In genomic region chr3:131914372-131914771, GRCm38 (mm10) we compare ENCODE assay signal across 18 mouse cellular contexts.
DNase-seq lines count a peak whose midpoint lies in the region; ATAC-seq and TF ChIP-seq lines count a peak whose summit lies in the region.
"Had no signal": no experiment of that assay in that cellular context is flagged by ENCODE, and none has a peak within 500 bp of the region (broad histone marks: within the 10 kb centered on the region; RNA-seq: fewer than 3 reads in every experiment).

No protein-coding gene starts in this region.

- H3K9me3 ChIP-seq in hindbrain, postnatal 0 days (ENCODE audit: low read length): no peaks in the 10 kb centered on the region
- peaks cover 4% of the 10 kb centered on the region; the same call in 1 of the 2 replicates for H3K9me3 ChIP-seq in hindbrain, embryonic 13.5 days
- no peaks in the 10 kb centered on the region for H3K9me3 ChIP-seq in midbrain, postnatal 0 days (ENCODE audit: low read length)
- 0 out of 2 replicates have a peak, but pooled peaks cover 3% of the 10 kb centered on the region for H3K9me3 ChIP-seq in midbrain, embryonic 10.5 days (replicated peaks)
- H3K9me3 ChIP-seq: embryonic facial prominence, embryonic 10.5 days; forebrain, embryonic 15.5 days; heart, embryonic 15.5 days had no signal

- H3K4me2 ChIP-seq in hindbrain, postnatal 0 days (ENCODE audit: low read depth, low read length): no peak overlapping the region
- H3K4me2 ChIP-seq in hindbrain, embryonic 13.5 days: no peak overlapping the region
- H3K4me2 ChIP-seq in midbrain, postnatal 0 days (ENCODE audit: low read depth, low read length, poor library complexity, severe bottlenecking): no peak overlapping the region
- H3K4me2 ChIP-seq: forebrain, embryonic 15.5 days; heart, embryonic 11.5 days; heart, embryonic 15.5 days; hindbrain, embryonic 14.5 days had no signal

- H3K4me3 ChIP-seq in hindbrain, postnatal 0 days (ENCODE audit: low read length): no peak overlapping the region
- H3K4me3 ChIP-seq in hindbrain, embryonic 13.5 days: no peak overlapping the region
- no peak overlapping the region for H3K4me3 ChIP-seq in midbrain, postnatal 0 days (ENCODE audit: low read depth, low read length)
- no peak overlapping the region for H3K4me3 ChIP-seq in midbrain, embryonic 10.5 days
- H3K4me3 ChIP-seq in thymus, adult 2 months (ENCODE audit: control insufficient read depth, insufficient read depth, low read length): no peak overlapping the region
- H3K4me3 ChIP-seq: embryonic facial prominence, embryonic 10.5 days; forebrain, embryonic 15.5 days; heart, adult 2 months; heart, embryonic 15.5 days had no signal

- H3K36me3 ChIP-seq in hindbrain, postnatal 0 days (ENCODE audit: insufficient read depth, low read length): no peaks in the 10 kb centered on the region
- H3K36me3 ChIP-seq in hindbrain, embryonic 13.5 days: no peaks in the 10 kb centered on the region
- no peaks in the 10 kb centered on the region for H3K36me3 ChIP-seq in midbrain, postnatal 0 days (ENCODE audit: insufficient read depth, low read length)
- H3K36me3 ChIP-seq in midbrain, embryonic 10.5 days: no peaks in the 10 kb centered on the region
- H3K36me3 ChIP-seq in thymus, adult 2 months (ENCODE audit: control insufficient read depth, insufficient read depth, low read length): no peaks in the 10 kb centered on the region
- H3K36me3 ChIP-seq: embryonic facial prominence, embryonic 10.5 days; forebrain, embryonic 15.5 days; heart, embryonic 15.5 days had no signal

- DNase-seq in hindbrain, postnatal 0 days (ENCODE audit: low spot score): peak; percentile 8
- peak; percentile 10 for DNase-seq in midbrain, postnatal 0 days (ENCODE audit: low spot score)
- DNase-seq in midbrain, embryonic 10.5 days (ENCODE audit: low spot score): no peak
- peak; percentile 24 to 38 for DNase-seq in layer of hippocampus, postnatal 10 days (ENCODE audit: low spot score in 2 of 2)
- no peak for DNase-seq in thymus, adult 2 months
- DNase-seq in thymus, postnatal 14 days: no peak
- DNase-seq: adrenal gland, adult 8-10 months; cerebellum, adult 18-20 months; cerebellum, adult 9-11 months; gastrocnemius, postnatal 14 days; heart, adult 2 months; heart, postnatal 14 days had no signal

- no peaks in the 10 kb centered on the region for H3K4me1 ChIP-seq in hindbrain, postnatal 0 days (ENCODE audit: insufficient read depth, low read length)
- no peaks in the 10 kb centered on the region for H3K4me1 ChIP-seq in hindbrain, embryonic 13.5 days (replicated peaks)
- no peaks in the 10 kb centered on the region for H3K4me1 ChIP-seq in midbrain, postnatal 0 days (ENCODE audit: insufficient read depth, low read length)
- peaks cover 5% of the 10 kb centered on the region for H3K4me1 ChIP-seq in midbrain, embryonic 10.5 days
- H3K4me1 ChIP-seq in thymus, adult 2 months (replicated peaks; ENCODE audit: control insufficient read depth, insufficient read depth, low read length): no peaks in the 10 kb centered on the region
- H3K4me1 ChIP-seq: embryonic facial prominence, embryonic 10.5 days; forebrain, embryonic 15.5 days had no signal

- WGBS in hindbrain, postnatal 0 days: 77% methylated on average over 3 of the region's 3 CpGs
- 85% methylated on average over 3 of the region's 3 CpGs for WGBS in hindbrain, embryonic 13.5 days
- 66% methylated on average over 3 of the region's 3 CpGs for WGBS in midbrain, postnatal 0 days
- WGBS in midbrain, embryonic 10.5 days: 89% methylated on average over 3 of the region's 3 CpGs
- WGBS in thymus, adult 2 months: 93% methylated on average over 3 of the region's 3 CpGs

- no peak for ATAC-seq in hindbrain, postnatal 0 days
- no peak for ATAC-seq in hindbrain, embryonic 13.5 days (ENCODE audit: low FRiP score)
- no peak for ATAC-seq in midbrain, postnatal 0 days (ENCODE audit: low FRiP score)
- ATAC-seq: forebrain, embryonic 15.5 days had no signal

- no peak overlapping the region for H3K9ac ChIP-seq in hindbrain, postnatal 0 days (replicated peaks; ENCODE audit: low read length)
- no peak overlapping the region for H3K9ac ChIP-seq in hindbrain, embryonic 13.5 days
- H3K9ac ChIP-seq in midbrain, postnatal 0 days (replicated peaks; ENCODE audit: low read length, poor library complexity, severe bottlenecking): no peak overlapping the region
- H3K9ac ChIP-seq: forebrain, embryonic 15.5 days; heart, embryonic 15.5 days; hindbrain, embryonic 14.5 days had no signal

- H3K27me3 ChIP-seq in hindbrain, postnatal 0 days (ENCODE audit: insufficient read depth, low read length): no peaks in the 10 kb centered on the region
- H3K27me3 ChIP-seq in hindbrain, embryonic 13.5 days: 0 out of 2 replicates have a peak, but pooled peaks cover 2% of the 10 kb centered on the region
- no peaks in the 10 kb centered on the region for H3K27me3 ChIP-seq in midbrain, postnatal 0 days (ENCODE audit: insufficient read depth, low read length)
- H3K27me3 ChIP-seq in midbrain, embryonic 10.5 days (ENCODE audit: low read depth, poor library complexity, severe bottlenecking): no peaks in the 10 kb centered on the region
- no peaks in the 10 kb centered on the region for H3K27me3 ChIP-seq in thymus, adult 2 months (ENCODE audit: control insufficient read depth, insufficient read depth, low read length)
- H3K27me3 ChIP-seq: forebrain, embryonic 15.5 days; heart, embryonic 15.5 days had no signal

- no peak for TF ChIP-seq CTCF in hindbrain, postnatal 0 days (IDR thresholded peaks at IDR 0.05; ENCODE audit: low read depth)
- no peak for TF ChIP-seq CTCF in midbrain, postnatal 0 days (IDR thresholded peaks at IDR 0.05)
- TF ChIP-seq CTCF in thymus, adult 2 months (IDR thresholded peaks at IDR 0.05; ENCODE audit: borderline replicate concordance, control insufficient read depth, extremely low read depth, insufficient read depth, low read length, poor library complexity): no peak

- no peak overlapping the region for H3K27ac ChIP-seq in hindbrain, postnatal 0 days
- H3K27ac ChIP-seq in hindbrain, embryonic 13.5 days: no peak overlapping the region
- H3K27ac ChIP-seq in midbrain, postnatal 0 days (ENCODE audit: low read depth, low read length): no peak overlapping the region
- H3K27ac ChIP-seq in midbrain, embryonic 10.5 days (replicated peaks): no peak overlapping the region
- no peak overlapping the region for H3K27ac ChIP-seq in thymus, adult 2 months (ENCODE audit: control insufficient read depth, insufficient read depth, low read length)
- H3K27ac ChIP-seq: embryonic facial prominence, embryonic 10.5 days; forebrain, embryonic 15.5 days; heart, adult 2 months; heart, embryonic 15.5 days; hindbrain, embryonic 14.5 days had no signal

- TF ChIP-seq POLR2A in thymus, adult 2 months (IDR thresholded peaks at IDR 0.05; ENCODE audit: control insufficient read depth, extremely low read depth, insufficient read depth, low read length, poor library complexity): no peak

Comparison
In these comparisons a context has a peak if more than half of its experiments do, and no peak if none do; other contexts are left out.
1. DNase-seq: peak in hindbrain, postnatal 0 days (single experiment), midbrain, postnatal 0 days (single experiment) and layer of hippocampus, postnatal 10 days (2 of 2); none in midbrain, embryonic 10.5 days (single experiment), thymus, adult 2 months (single experiment) and thymus, postnatal 14 days (single experiment).